Mouse (Mus musculus): ENCODE results near the gene Zdhhc16. TPM values are rescaled to one million over a fixed set of nuclear protein-coding genes. Genes with fewer than 3 reads are reported as not detected.
A peak's percentile ranks its signal among the peaks of the same experiment; 100 is the strongest.
"Not testable (repeated sequence)": the region's sequence is repeated elsewhere in the genome, so short reads cannot be mapped to it uniquely, and the experiment has no call there.

Zdhhc16 gene
- total RNA-seq, 2 experiments from 2014 or later: 30.1 to 30.9 TPM

DNA sequence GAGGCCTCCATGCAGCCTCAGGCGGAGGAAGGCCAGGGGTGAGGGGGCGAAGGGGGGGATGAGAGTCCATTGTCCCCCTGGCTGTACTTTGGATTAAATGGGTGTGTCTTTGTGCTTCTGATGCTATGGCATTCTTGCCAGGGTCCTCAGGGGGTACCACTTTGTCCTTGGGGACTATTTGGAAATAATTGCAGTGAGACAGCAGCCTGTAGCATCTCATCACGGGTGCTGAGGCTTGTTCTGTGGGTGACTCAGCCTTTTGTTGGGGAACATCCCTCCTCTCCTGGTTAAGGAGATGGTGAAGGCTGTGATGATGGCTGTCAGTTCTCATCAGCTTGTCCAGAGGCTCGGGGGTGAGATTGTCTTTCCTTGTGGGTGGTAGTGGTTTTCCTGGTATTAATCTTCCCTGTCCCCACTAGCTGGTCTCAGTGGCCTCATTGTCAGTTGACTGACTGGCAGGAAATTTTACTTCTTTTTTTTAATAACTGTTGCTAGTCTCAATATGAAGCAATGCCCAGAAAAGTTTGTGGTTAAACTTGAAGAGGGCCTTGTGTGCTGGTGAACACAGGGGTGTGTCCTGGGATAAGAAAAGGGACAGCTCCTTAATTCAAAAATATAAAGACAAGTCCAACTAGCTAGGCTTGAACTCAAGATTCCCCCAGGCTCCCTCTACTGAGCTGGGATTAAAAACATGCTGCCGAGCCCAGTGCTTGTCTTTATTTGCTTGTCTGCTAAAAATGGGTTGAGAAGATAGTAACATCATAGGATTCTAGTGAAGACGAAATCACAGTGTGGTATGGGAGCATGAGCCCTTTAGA lies 19.3 kb upstream of the Zdhhc16 start:
- peak in 1 of 2 experiments; percentile 29 for DNase-seq

DNA sequence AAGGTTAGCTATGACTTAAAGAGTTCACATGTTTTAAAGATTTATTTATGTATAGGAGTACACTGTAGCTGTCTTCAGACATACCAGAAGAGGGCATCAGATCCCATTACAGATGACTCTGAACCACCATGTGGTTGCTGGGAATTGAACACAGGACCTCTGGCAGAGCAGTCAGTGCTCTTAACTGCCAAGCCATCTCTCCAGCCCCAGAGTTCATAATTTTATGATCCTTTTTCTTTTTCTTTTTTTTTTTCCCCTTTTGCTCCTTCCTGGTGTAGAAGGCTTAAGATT lies 18.7 kb upstream of the Zdhhc16 start:
- DNase-seq: not testable (repeated sequence)

DNA sequence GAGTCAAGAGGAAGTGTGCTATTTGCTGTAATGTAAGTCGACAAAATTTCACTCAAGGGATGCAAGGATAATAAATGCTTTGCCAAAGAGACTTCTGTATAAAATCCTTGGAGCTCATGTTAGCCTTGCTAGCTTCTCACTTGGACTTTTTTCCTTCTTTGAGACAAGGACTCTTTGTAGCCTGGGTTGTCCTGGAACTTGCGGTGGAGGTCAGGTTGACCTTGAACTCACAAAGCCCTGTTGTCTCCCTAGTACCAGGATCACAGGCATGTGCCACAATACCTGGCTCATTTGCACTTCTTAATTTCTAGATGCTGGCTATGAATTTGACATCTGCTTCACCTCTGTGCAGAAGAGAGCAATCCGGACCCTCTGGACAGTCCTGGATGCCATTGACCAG lies 18.0 kb upstream of the Zdhhc16 start:
- no peak for DNase-seq

DNA sequence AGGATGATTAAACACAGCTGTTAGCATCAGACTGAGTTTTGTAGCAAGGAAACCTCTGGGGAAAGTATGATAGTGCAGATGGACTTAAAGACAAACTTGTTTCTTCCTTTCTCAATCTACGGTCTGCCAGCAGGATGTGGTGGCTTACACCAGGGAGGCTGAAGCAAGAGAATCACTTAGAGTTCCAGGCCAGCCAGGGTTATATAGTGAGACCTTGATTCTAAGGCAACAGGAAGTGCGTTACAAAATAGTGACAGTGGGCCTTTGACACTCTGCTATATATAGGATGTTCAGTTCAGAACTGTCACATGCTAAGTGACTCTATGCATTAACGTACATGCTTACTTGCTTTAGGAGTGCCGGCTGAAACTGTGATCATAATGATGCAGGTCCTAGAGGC lies 16.4 kb upstream of the Zdhhc16 start:
- DNase-seq: no peak

DNA sequence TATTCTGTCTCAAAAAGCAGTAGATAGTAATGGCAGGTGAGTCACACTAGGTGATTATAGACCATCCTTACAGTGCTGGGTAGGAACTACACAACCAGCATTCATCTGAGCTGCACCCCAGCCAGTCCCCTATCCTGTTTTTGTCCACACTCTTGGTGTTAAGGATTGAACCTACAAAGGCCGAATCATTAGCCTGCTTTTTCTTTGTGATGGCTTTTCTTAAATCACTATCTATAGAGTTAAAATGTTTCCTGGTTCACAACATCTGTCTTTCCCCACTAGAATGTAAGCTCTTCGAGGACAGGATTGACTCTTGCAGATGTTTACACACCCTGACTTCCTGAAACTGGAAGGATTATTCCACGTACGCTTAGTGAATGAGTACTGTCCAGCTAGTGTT lies 13.8 kb upstream of the Zdhhc16 start:
- DNase-seq: no peak

DNA sequence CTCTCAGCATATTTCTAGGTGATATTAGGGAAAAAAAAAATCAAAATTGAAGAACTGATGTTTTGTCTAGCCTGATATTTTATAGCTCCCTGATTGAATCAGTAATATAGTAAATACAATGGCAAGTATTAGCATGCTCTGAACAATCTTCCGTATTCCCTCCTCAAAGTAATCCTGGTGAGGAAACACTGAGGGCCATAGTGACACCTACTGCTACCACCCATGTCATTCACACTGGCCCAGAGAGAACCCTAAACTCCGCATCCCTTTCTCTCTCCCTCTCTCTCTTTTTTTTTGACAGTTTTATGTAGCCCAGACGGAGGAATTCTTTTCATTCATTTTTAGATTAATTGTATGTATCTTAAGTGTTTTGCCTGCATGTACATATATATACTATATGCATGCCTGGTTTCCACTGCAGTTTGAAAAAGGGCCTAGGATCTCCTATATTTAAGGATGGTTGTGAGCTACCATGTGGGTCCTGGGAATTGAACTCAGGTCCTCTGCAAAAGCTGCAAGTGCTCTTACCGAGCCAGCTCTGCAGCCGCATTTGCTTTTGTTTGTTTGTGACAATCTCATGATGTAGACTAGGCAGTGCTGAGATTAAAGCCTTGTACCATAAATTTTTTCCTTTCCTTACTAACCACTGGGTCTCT lies 12.7 kb upstream of the Zdhhc16 start:
- DNase-seq: no peak

DNA sequence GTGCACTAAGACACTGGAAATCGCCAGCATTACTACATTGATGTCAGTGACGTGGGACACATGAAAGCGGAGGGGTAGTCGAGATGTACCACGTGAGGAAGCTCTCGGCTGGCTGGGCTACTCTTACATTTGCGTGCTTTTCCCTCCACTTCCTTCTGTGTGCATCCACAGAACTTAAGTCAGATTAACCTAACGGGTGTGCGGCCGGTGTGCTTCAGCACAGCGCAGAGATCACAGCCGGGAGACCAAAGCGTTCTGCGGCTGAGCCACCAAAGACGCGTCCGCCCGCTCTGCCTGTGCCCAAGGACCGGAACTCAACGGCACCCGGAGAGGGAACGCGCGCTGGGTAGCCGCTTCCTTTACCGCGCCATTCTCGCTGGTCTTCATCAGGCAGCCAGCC lies 594 bp upstream of the Zdhhc16 start:
- DNase-seq: no peak

DNA sequence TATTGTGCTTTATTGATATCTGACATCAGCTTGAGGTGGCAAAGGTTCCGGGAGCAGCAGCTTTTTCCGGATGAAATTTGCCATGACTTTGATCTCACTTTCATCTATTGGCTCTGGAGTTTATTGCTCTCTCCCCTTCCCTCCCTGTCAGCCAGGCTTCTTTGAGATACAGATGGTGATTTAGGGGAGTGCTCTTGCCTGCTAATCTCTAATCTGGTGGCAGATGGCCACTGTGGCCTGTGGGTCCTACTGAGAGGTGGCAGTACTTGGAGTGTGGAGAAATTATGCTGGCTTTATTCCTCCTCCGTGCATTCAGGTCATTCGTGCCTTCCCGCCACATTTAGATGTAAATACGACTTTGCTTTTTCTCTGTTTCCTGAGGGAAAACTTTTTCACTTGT lies 844 bp downstream of the Zdhhc16 start:
- DNase-seq: no peak

DNA sequence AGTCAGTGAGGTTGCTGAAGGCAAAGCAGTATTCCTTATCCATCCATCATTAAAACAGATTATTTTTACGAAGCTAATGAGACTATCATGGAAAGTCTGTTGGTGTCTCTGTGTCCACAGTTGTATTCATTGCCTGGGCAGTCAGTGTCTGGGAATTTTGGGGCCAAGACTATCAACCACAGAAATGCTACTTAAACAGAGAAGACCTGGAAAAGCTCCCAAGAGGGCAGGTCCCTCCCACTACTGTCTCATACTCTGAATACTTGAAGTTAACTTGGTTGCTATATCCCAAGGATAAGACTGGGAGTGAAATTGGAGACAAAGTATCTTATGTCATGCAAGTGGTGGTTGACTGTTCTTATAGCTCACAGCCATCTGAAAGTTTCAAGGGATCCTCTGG lies 2.6 kb downstream of the Zdhhc16 start:
- DNase-seq: no peak

DNA sequence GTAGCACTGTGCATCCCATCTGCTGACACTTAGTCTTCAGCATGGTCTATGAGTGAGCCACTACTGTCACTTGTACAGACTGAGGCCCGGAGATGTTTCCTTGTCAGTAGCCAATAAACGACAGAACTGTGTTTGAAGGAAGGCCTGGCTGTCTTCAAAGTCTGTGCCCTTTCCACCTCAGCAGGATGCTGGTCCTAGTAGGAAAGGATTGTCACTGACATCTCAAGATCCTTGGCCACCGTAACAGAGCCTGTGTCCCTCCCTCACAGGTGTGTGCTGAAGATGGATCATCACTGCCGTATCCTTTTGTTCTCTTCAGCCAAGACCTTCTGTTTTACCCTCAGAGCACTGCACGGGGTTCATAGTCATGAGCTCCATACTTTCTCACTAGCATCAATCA lies 5.3 kb downstream of the Zdhhc16 start:
- DNase-seq: no peak

DNA sequence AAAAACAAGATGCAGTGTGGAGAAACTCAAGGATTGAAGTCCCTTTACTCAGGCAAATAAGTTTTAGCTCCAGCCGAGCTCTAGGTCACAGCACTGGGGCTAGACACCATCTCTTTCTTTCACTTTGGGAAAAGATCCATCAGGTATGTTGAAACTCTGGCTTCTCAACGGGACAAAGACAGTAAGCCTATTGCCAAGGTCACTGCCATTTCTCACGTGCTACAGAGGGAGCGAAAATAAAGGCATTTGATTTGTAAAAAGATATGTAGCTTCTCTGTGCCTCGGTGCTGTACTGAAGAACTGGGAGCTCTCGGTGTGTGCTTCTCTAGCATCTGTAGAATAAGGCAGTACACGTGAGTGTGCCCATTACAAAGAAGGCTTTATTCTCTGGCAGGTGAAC lies 10.6 kb downstream of the Zdhhc16 start:
- DNase-seq: peak in 1 of 2 experiments; percentile 10

DNA sequence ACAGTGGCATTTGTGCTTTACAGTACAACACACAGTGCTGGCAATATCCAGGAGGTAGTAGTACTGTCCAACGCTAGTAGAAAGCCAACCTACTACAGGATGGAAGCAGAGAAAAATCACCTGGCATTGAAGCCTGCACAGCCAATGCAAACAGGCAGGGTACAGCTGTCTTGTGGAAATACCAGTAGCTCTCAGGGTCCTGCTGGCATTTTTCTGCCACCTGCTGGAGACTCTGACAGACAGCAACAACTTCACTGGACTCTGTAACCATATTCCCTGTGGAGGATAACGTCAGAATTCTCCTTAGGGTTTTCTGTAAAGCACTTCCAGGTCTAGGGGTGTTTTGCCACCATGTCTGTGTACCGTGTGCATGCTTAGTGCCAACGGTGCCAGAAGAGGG lies 19.0 kb downstream of the Zdhhc16 start:
- peak; percentile 8 to 21 for DNase-seq

DNA sequence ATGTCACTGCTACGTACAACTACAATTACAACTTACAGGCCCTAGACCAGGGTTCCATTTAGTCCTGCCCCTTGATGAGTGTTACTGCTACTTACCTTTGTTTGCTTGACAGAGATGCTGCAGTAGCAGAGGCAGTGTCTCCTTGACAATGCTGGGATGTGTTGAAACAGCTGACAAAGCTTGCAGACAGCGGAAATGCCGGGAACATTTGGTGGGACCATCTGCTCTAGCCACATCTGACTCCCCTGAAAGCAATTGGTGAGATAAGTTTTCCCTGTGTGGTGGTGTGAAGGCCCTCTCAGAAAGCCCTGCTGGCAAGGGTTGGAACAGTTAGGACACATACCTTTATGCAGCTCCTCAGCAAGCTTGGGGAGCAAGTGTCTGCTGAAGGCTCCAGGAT lies 20.3 kb downstream of the Zdhhc16 start:
- no peak for DNase-seq

DNA sequence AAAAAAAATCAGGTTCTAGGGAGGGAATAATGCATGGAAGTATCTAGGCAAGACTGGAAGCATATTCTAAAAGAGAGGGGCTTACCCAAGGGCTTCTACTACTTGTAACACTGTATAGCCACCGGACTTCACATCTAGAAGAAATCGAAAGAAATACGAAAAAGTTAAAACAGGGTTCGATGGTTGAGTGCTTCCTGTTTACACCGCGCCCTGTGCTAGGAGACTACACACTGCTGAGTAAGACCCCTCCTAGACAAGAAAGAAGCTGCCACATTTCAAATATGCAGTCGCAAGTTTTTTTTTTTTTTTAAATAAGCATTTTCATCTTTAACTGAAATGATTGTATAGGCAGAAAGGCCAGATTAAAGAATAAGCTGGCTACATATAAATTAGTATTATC lies 36.3 kb downstream of the Zdhhc16 start:
- no peak for DNase-seq

DNA sequence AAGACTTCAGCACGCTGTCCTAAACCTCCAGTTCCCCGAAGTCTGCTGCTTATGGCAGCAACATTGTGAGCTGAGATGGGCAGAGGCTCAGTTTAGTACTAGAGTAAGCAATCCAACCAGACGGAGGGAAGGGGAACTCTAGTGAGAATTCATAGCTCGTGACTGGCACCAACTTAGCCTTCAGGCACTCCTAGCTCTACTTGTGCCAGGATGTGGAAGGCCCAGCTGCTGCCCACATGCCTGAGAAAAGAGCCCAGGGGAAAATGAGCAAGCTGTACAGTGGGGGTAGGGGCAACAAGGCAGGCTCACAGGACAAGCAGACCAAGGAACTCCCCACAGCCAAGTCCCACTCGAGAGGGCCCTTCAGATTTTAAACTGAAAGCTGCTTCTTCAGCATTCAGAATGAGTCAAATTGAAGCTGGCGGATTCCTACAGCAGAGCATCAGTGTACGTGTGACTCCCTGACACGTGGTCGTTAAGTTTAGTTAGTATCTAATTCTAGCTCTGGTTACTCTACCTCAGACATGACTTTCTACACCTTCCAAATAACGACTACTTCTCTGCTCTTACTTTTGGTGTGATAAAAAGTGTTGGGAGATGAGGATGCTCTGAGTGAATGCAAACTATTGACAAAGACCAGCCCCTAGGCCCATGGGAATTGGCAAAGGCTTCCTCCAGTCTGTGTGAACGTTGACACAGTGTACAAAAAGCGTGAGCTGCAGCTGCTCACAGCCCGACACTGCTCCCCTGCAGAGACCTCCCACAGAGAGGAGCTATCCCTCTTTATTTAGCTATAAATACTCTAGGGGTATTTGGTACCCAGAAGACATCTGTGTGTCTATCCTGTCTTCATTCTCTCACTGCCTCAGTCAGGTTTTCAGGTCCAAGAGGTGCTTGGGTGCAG lies 40.9 kb downstream of the Zdhhc16 start:
- DNase-seq: no peak

DNA sequence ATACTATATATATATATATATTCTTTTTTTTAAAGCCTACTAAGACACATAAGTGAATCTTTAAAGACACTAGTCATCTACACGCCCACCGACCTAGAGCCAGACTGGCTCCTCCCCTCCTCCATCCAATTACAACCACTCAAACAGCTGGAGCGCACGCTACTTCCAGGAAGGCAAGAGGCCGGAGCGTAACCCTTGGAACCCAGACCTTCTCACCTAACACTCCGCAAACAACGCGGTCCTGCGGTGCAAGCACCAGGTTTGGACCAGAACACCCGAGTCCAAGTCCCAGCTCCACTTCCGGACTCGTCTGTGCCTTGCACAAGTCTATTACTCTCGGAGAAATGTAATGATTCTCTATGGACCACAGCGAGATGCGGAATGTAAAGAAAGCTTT lies 47.1 kb downstream of the Zdhhc16 start:
- peak; percentile 23 to 29 for DNase-seq

DNA sequence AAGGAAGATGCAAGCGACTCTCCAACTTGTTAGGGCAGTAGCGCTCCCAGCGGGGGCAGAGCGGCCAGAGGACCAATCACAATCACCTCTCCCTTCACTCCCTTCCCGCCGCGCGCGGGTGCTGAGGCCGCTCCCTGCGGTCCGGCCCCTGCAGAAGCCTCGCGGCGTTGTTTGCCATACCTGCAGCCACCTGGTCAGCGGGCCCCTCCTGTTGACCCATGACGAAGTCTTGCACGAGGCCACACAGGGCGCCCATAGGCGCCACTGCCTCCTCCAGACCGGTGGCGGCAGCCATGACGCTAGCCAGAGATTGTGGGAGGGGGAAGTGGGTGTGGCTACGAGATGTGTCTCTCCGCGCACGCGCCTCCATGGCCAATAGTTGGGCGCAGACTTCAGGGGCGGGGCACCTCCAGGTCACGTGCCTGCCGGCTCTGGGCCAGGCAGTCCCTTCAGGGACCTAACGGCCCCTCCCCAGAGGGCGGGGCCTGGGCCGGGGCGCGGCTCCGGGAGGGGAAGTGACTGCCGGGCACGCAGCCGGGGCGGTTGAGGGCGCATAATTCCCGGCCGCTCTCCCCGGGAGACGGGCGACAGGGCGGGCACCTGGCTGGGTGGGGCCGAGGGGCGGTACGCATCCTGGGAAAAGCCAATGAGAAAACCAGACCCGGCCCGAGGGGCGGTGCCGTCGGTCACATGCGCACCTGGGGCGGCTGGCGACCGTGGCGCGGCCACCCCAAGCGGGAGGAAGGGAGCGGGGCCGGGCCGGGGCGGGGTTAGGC lies 47.7 kb downstream of the Zdhhc16 start, which contains the start of gene Mms19:
Gene Mms19 (minus strand): TSS at position 339 of the 776 bp plus-strand sequence.
- DNase-seq: peak; percentile 99 to 100

DNA sequence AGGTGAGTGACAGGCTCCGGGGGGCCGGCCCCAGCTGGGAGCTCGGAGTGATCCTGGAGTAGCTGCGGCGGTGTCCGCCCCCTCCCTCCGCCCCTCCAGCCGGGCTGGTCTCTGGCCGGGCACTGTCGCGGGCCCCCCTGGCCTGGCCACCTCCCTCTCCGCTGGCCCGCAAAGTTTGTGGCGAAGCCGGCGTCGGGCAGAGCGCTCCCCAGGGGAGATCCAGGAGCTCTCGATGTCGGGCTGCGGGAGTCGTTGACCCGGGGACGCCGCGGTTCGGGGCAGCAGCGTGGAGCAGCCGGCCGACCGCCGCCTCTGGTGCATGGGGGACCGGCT lies 48.3 kb downstream of the Zdhhc16 start, which contains the start of gene Ubtd1:
Gene Ubtd1 (plus strand): TSS at position 169 of the 333 bp plus-strand sequence.
- no peak for DNase-seq

DNA sequence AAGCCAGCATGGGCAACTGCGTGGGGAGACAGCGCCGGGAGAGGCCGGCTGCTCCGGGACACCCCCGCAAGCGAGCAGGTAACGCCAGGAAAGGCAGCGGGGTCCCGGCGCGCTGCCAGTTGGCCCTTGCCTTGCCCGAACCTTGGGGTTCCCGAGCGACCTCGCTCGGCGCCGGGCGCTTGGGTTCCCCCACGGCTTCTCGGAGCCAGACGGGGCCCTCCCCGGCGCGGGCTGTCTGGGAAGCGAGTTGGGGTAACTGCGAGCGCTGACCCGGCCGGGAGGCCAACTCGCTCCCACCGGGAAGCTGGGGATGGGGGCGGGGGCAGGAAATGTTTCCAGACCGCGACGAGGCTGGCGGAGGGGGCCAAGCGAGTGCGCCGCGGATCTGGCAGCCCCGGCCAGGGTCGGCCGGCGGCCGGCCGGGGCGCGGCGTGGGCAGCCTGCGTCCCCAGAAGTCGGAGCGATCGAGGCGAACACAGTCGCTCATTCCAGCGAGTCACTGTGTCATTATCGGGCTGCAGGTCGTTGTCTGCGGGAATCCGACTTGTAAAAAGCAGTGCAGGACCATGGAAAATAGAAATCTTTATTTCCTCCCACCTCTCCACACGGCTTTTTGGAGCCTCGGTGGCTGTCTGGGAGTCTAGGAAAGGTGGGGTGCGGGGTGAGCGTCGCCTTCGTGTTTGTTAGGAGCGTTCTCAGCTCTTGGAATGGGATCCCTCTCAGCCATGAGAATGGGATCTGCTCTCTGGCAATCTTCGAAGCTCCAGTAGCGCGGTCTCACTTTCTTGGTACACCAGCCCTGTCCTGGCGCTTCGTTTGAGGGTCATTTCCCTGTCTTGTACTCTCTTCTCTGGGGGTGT lies 48.9 kb downstream of the Zdhhc16 start:
- peak; percentile 58 to 70 for DNase-seq

DNA sequence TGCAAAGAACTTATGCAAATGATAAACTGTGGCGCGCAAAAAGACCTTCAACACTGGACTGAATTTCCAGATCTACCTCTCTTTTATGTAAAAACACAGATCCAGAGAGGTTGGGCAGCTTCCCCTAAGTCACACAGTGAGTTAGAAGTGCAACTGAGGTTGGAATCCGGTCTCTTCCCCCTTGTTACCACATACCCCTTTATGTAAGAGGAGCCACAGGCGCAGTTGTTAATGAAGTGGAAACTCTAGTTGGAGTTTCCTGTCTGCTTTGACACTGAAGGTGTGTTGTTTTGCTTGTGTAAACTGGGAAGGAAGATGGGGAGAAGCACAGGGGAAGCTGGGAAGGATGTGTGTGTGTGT lies 49.5 kb downstream of the Zdhhc16 start:
- no peak for DNase-seq

DNA sequence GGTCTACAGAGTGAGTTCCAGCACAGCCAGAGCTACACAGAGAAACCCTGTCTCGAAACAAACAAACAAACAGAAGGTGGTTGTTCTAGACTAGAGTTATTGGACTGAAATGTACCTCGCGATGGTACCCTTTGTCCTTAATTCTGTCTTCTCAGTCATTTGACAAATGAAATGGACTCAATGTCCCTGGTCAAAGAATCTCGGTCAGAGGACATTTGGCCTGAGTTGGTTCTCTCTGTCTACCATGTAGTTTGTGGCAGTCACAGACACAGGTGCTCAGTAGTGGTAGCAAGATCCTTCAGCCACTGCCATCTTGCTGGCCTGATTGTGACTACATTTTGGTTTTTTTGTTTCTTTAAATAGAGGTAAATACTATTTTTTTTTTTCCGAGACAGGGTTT lies 52.7 kb downstream of the Zdhhc16 start:
- no peak for DNase-seq

All from adrenal gland, postnatal 36 days (tissue).